Mouse (Mus musculus): ENCODE data around the gene Pias4. TPM values are rescaled to one million over a fixed set of nuclear protein-coding genes. Genes with fewer than 3 reads are reported as not detected.
A peak's percentile ranks its signal among the peaks of the same experiment; 100 is the strongest.
"Not testable (repeated sequence)": the region's sequence is repeated elsewhere in the genome, so short reads cannot be mapped to it uniquely, and the experiment has no call there.

Gene Pias4
- polyA plus RNA-seq, 1 experiment from 2014 or later = 29.1 TPM

DNA sequence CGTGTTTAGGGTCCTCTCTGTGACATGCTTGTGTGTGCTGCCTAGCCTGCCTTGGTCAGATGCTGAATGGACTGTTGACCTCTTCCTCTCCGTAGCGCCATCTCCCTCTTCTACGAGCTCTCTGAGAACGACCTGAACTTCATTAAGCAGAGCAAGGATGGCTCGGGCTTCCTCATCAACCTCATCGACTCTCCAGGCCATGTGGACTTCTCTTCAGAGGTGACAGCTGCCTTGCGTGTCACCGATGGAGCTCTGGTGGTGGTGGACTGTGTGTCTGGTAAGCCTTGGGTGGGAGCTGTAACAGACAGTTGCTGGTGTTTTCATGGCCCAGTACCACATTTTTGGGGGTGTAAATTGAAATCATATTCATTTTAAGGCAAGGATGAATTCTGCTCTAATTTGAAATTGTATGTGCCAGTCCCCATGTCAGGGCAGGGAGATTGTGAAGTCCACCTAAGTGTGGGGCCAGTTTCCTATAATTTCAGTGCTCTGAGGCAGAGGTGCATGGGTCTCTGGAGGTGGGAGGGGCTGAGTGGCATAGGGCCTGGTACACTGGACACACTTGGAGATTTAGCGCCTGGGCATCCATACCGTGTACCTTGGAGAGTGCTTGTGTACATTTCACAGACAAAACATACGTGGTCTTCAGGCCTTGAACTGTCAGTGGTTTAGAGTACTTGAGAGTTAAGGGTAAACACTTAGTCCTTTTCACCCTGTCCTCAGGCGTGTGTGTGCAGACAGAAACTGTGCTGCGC is 10.4 kb upstream of the Pias4 start:
- Histone ChIP-seq H3K27me3 (no peaks in the 10 kb centered on the region), H3K9ac (peak overlapping the region; percentile 97), H3K36me3 (peaks cover 50% of the 10 kb centered on the region), H3K9me3 (replicated peaks) (no peaks in the 10 kb centered on the region), H3K27ac (peak overlapping the region; percentile 91), H3K4me1 (replicated peaks) (peaks cover 77% of the 10 kb centered on the region), H3K4me3 (peak overlapping the region; percentile 95), H3K4me2 (peak overlapping the region; percentile 84)
- no peak for ATAC-seq (replicated peaks; ENCODE audit: insufficient number of reproducible peaks, insufficient read depth, low FRiP score, low read depth)
- WGBS = 52% methylated on average over 14 of the region's 14 CpGs

DNA sequence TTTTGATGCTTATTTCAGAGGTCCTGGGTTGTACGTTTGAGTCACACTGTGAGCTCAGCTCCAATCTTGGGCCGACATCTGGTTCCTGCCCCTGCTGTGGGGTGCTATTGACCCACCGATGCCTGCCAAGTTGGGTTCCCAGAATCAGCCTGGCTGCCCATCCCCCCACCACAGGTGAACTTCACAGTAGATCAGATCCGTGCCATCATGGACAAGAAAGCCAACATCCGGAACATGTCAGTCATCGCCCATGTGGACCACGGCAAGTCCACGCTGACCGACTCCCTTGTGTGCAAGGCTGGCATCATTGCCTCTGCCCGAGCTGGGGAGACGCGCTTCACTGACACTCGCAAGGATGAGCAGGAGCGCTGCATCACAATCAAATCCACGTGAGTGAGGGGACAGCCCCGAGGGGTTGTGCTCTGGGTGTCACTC is 9.8 kb upstream of the Pias4 start:
- Histone ChIP-seq H3K36me3 (peaks cover 50% of the 10 kb centered on the region), H3K27me3 (no peaks in the 10 kb centered on the region), H3K27ac (peak overlapping the region; percentile 91), H3K4me1 (replicated peaks) (peaks cover 81% of the 10 kb centered on the region), H3K4me3 (peak overlapping the region; percentile 95), H3K4me2 (peak overlapping the region; percentile 84), H3K9me3 (replicated peaks) (no peaks in the 10 kb centered on the region), H3K9ac (peak overlapping the region; percentile 97)
- ATAC-seq (replicated peaks; ENCODE audit: insufficient number of reproducible peaks, insufficient read depth, low FRiP score, low read depth) = no peak
- 6% methylated on average over 16 of the region's 16 CpGs for WGBS

DNA sequence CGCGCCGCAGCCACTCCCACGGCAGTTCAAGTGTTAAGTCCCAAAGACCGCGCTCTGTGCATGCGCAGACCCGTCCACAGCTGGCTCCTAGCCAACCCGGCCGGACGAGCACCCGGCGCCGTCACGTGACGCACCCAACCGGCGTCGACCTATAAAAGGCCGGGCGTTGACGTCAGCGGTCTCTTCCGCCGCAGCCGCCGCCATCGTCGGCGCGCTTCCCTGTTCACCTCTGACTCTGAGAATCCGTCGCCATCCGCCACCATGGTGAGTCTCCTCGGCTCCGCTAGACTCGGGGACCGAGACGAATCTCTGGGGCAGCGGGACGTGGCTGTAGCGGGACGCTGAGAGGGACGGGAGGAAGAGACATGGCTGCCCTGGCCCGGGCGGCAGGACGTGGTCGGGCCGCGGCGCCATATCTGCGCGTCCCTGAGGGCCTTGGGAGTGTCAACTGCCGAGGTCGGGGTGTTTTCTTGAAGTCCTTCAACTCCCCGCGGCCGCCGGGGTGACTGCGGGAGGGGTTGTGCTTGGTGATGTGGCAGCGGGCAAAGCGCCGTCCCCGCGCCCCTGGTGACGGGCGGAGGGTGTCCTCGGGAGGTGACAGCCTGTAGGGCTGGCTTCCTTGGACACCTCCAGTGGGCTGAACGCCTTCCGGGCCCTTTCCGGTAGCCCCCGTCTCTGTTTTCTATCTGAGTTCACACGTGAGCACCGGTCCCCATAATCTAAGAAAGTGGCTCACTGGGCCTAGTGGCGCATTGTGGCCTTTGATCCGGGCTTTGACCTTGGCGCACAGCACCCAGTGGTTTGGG is 8.9 kb upstream of the Pias4 start, which contains the start of gene Eef2:
Eef2 (plus strand) TSS at position 166 of the 806 bp plus-strand sequence.
- WGBS = under 1% methylated on average over 77 of the region's 77 CpGs
- H3K36me3 ChIP-seq = peaks cover 43% of the 10 kb centered on the region
- H3K9me3 ChIP-seq (replicated peaks) = no peaks in the 10 kb centered on the region
- peak within 1 kb of the TSS; percentile 91 for H3K27ac ChIP-seq
- no peaks in the 10 kb centered on the region for H3K27me3 ChIP-seq
- H3K4me2 ChIP-seq = peak within 1 kb of the TSS; percentile 84
- peak; percentile 80 for ATAC-seq (replicated peaks; ENCODE audit: insufficient number of reproducible peaks, insufficient read depth, low FRiP score, low read depth)
- peak within 1 kb of the TSS; percentile 95 for H3K4me3 ChIP-seq
- peaks cover 74% of the 10 kb centered on the region for H3K4me1 ChIP-seq (replicated peaks)
- H3K9ac ChIP-seq = peak within 1 kb of the TSS; percentile 97

DNA sequence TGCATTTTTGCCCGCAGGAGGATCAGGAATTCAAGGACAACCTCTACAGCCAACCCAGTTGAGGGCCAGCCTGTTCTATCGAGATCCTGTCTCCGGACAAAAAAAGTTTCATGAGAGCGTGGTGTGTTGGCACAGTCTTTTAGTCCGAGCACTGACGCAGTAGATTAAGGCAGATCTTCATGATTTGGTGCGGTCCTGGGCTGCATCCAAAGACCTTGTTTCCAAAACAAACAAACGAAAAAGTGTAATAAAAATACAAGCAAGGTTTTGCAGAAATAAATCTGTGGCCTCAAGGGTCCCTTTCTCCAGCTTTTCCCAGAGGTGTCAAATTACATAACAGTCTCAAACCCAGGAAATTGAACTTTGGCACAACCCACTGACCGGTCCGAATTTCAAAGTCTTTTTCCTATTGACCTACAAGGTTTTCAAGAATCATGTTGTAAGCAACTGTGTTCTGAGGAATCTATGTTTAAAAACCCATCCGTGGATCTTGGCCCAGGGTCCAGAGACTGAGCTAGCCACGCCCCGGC is 8.3 kb upstream of the Pias4 start:
- H3K4me2 ChIP-seq = peak overlapping the region; percentile 84
- peaks cover 67% of the 10 kb centered on the region for H3K4me1 ChIP-seq (replicated peaks)
- H3K9me3 ChIP-seq (replicated peaks) = no peaks in the 10 kb centered on the region
- H3K4me3 ChIP-seq = peak overlapping the region; percentile 95
- 4% methylated on average over 13 of the region's 13 CpGs for WGBS
- H3K27me3 ChIP-seq = no peaks in the 10 kb centered on the region
- peak overlapping the region; percentile 91 for H3K27ac ChIP-seq
- peaks cover 36% of the 10 kb centered on the region for H3K36me3 ChIP-seq
- H3K9ac ChIP-seq = peak overlapping the region; percentile 39; the same call in 1 of the 2 replicates
- peak; percentile 2; the same call in 1 of the 2 replicates for ATAC-seq (replicated peaks; ENCODE audit: insufficient number of reproducible peaks, insufficient read depth, low FRiP score, low read depth)

DNA sequence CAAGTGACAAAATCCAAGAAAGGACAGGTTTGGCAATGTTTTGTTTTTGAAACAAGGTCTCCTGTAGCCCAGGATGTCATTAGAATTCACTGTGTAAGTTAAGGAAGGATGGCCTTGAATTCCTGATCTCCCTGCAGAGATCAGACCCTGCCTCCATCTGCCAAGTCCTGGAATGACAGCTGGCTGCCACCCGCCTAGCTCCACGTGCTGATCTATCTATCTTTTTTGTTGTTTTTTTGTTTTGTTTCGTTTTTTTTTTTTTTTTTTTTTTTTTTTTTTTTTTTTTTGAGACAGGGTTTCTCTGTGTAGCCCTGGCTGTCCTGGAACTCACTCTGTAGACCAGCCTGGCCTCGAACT is 7.6 kb upstream of the Pias4 start:
- WGBS = 14% methylated on average over 4 of the region's 4 CpGs
- peak overlapping the region; percentile 36 for H3K4me3 ChIP-seq
- H3K27ac ChIP-seq = peak overlapping the region; percentile 91
- H3K4me1 ChIP-seq (replicated peaks) = peaks cover 62% of the 10 kb centered on the region
- H3K4me2 ChIP-seq = peak overlapping the region; percentile 63
- ATAC-seq (replicated peaks; ENCODE audit: insufficient number of reproducible peaks, insufficient read depth, low FRiP score, low read depth); H3K9me3 ChIP-seq (replicated peaks); H3K9ac ChIP-seq; H3K27me3 ChIP-seq: not testable (repeated sequence)
- H3K36me3 ChIP-seq = peaks cover 29% of the 10 kb centered on the region

DNA sequence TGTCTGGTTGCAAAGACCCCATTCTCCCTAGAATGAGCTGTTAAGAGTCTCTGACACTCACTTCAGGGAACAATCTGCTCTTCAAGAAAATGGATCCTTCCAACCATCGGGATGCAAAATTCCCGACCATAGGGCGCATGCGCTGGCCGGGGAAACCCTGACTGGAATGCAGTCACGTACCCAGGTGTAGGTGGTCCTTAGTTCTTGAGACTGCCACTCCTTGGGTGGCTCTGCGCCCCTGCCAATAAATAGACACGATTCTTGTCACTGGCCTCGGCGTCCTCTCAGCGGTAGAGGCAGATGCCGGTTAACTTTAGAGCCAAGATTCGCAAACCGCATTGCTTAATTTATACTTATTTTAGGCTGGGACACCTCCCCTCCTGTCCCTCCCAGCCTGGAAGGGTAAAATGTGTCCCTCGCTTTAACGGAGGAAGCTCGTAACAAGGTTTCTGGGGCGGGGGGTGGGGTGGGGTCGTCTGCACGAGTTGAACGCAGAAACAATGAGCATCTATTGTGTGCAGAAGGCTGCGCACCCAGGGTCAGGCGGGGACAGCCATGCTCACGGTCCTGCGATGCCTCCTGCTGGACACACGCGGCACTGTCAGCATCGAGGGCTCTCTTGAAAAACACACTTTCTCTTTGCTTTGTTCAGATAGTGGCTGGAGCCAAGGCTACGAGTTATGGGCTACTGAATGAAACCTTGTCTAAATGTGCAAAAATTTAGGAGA is 7.1 kb upstream of the Pias4 start:
- H3K4me2 ChIP-seq = peak overlapping the region; percentile 63
- H3K4me1 ChIP-seq (replicated peaks) = peaks cover 57% of the 10 kb centered on the region
- peak; percentile 29; the same call in 1 of the 2 replicates for ATAC-seq (replicated peaks; ENCODE audit: insufficient number of reproducible peaks, insufficient read depth, low FRiP score, low read depth)

DNA sequence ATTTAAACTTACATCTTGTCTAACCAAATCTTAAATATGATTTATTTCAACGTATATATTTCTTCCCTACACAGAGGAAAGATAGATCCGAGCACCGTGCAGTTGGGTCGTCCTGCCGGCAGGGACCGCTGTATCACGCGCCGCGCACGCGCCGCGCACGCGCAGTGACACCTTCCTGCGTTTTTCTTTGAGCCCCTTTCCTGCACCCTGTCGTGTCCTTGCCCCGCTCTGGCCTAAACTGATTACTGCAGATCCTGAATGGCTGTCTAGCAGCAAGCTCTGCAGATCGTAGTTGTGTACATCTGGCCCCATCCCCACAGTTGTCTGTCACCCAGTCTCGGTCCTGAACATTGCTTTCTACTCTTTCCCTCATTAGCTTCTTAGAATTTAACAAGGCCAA is 5.4 kb upstream of the Pias4 start:
- peak; percentile 24; the same call in 1 of the 2 replicates for ATAC-seq (replicated peaks; ENCODE audit: insufficient number of reproducible peaks, insufficient read depth, low FRiP score, low read depth)
- Histone ChIP-seq H3K4me2 (peak overlapping the region; percentile 51), H3K9me3 (replicated peaks) (no peaks in the 10 kb centered on the region), H3K9ac (peak overlapping the region; percentile 51), H3K27ac (peak overlapping the region; percentile 90), H3K36me3 (peaks cover 7% of the 10 kb centered on the region), H3K4me3 (peak overlapping the region; percentile 18; the same call in 1 of the 2 replicates), H3K4me1 (replicated peaks) (peaks cover 46% of the 10 kb centered on the region), H3K27me3 (no peaks in the 10 kb centered on the region)
- WGBS = 3% methylated on average over 21 of the region's 21 CpGs

More for the DNA sequence above, 7.1 kb upstream of the Pias4 start:
- WGBS = 4% methylated on average over 29 of the region's 29 CpGs
- H3K27ac ChIP-seq = peak overlapping the region; percentile 91
- H3K27me3 ChIP-seq = no peaks in the 10 kb centered on the region
- H3K36me3 ChIP-seq = peaks cover 24% of the 10 kb centered on the region
- no peak overlapping the region for H3K9ac ChIP-seq
- H3K9me3 ChIP-seq (replicated peaks) = no peaks in the 10 kb centered on the region
- peak overlapping the region; percentile 36 for H3K4me3 ChIP-seq

DNA sequence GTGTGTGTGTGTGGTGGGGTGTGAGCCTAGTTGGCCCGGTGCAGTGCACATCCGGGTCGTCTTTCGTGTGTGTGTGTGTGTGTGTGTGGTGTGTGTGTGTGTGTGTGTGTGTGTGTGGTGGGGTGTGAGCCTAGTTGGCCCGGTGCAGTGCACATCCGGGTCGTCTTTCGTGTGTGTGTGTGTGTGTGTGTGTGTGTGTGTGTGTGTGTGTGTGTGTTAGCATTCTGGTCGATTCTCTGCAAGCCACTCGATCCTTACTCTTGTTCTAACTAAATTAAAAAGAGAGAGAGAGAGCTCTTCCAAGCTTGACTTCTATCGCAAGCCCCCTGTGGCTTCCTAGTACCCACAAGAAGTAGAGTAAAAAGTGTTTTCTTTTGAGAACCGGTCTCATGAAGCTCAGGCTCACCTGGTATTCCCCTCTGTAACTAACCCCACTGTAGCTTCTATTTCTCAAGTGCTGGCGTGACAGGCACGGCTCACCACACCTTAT is 1.7 kb upstream of the Pias4 start:
- ATAC-seq (replicated peaks; ENCODE audit: insufficient number of reproducible peaks, insufficient read depth, low FRiP score, low read depth); H3K9me3 ChIP-seq (replicated peaks); H3K36me3 ChIP-seq; H3K4me3 ChIP-seq; H3K27me3 ChIP-seq; H3K9ac ChIP-seq: not testable (repeated sequence)
- H3K4me2 ChIP-seq = peak overlapping the region; percentile 91; the same call in 1 of the 2 replicates
- H3K27ac ChIP-seq = peak overlapping the region; percentile 47; the same call in 1 of the 2 replicates
- H3K4me1 ChIP-seq (replicated peaks) = peaks cover 43% of the 10 kb centered on the region
- WGBS = 23% methylated on average over 13 of the region's 14 CpGs

DNA sequence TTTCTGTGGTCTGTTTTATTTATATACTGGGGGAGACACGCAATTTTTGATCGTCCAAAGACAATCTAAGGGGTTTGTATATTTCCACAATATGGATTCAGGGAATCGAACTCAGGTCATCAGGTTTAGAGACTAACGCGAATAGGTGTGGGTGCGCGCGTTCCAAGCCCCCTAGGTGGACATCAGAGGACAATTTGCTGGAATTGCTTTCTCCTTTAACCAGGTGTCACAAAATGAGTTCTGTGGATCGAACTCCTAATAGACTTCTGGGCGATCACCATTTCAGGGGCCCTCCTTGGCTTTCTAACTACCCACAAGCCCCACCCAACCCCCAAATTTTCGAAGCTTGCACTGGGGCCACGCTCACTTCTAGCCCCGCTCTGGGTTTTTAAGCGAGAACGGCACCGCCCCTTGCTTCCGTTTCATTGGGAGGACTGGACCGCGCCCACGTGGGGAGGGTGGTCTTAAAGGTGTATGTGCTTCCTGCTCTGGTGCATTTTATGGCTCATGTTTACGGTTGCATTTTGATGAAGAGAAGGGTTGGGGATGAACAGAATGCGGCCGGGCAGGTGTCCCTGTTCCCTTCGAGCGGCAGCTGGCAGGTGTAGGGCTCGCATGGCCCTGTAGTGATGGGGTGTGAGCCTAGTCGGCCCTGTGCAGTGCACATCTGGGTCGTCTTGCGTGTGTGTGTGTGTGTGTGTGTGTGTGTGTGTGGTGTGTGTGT is 960 bp upstream of the Pias4 start:
- peak; percentile 44; the same call in 1 of the 2 replicates for ATAC-seq (replicated peaks; ENCODE audit: insufficient number of reproducible peaks, insufficient read depth, low FRiP score, low read depth)
- peak overlapping the region; percentile 83 for H3K27ac ChIP-seq
- 1% methylated on average over 29 of the region's 29 CpGs for WGBS
- H3K9me3 ChIP-seq (replicated peaks) = no peaks in the 10 kb centered on the region
- H3K27me3 ChIP-seq = no peaks in the 10 kb centered on the region
- H3K4me1 ChIP-seq (replicated peaks) = peaks cover 35% of the 10 kb centered on the region
- peak overlapping the region; percentile 69 for H3K9ac ChIP-seq
- no peaks in the 10 kb centered on the region; the same call in none of the 2 replicates for H3K36me3 ChIP-seq
- H3K4me3 ChIP-seq = peak overlapping the region; percentile 84
- H3K4me2 ChIP-seq = peak overlapping the region; percentile 91

DNA sequence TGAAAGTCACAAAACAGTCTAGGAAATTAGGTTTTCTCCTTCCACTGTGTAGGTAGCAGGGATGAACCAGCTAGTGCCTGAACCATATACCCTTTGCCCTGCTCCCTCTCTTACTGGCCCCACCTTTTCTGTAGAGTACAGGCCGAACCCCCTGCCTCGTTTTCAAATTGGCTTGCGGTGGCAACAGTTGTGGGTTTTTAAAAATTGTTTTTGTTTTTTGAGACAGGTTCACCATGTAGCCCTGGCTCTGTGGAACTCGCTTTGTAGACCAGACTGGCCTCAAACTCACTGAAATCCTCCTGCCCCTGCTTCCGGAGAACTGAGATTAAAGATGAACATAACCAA is 336 bp upstream of the Pias4 start:
- H3K9ac ChIP-seq = peak overlapping the region; percentile 69
- peaks cover 29% of the 10 kb centered on the region for H3K4me1 ChIP-seq (replicated peaks)
- peak overlapping the region; percentile 91 for H3K4me2 ChIP-seq
- H3K9me3 ChIP-seq (replicated peaks) = no peaks in the 10 kb centered on the region
- peak overlapping the region; percentile 83 for H3K27ac ChIP-seq
- no peaks in the 10 kb centered on the region for H3K27me3 ChIP-seq
- H3K36me3 ChIP-seq = peaks cover 3% of the 10 kb centered on the region
- peak overlapping the region; percentile 84 for H3K4me3 ChIP-seq
- WGBS = 12% methylated on average over 5 of the region's 5 CpGs
- ATAC-seq (replicated peaks; ENCODE audit: insufficient number of reproducible peaks, insufficient read depth, low FRiP score, low read depth) = peak; percentile 39
